Mouse (Mus musculus) liver, embryonic 12.5 days (tissue): ENCODE results near the gene Mrps10. TPM values are rescaled to one million over a fixed set of nuclear protein-coding genes. Genes with fewer than 3 reads are reported as not detected.
"Not testable (repeated sequence)": the region's sequence is repeated elsewhere in the genome, so short reads cannot be mapped to it uniquely, and the experiment has no call there.

ENCODE experiments used
- ATAC-seq: fragments of 200-750 bp; cut with Nextera tagmentation; 2 replicates; pipeline ENCODE4 v1.8.0; 2017; ENCODE audit warnings: moderate number of reproducible peaks, mild to moderate bottlenecking, moderate library complexity
- H3K27ac ChIP-seq: fragments of 300-500 bp; sonication (generic); 2 replicates; pipeline ENCODE4 v1.5.1; 2016; ENCODE audit warnings: mild to moderate bottlenecking
- H3K27me3 ChIP-seq: fragments of 300-500 bp; sonication (generic); replicated peaks from 2 replicates; pipeline ENCODE4 v1.6.1; 2016; ENCODE audit warnings: mild to moderate bottlenecking, moderate library complexity
- H3K36me3 ChIP-seq: fragments of 300-500 bp; sonication (generic); 2 replicates; pipeline ENCODE4 v1.6.1; 2016; ENCODE audit warnings: mild to moderate bottlenecking, moderate library complexity
- H3K4me1 ChIP-seq: fragments of 300-500 bp; sonication (generic); 2 replicates; pipeline ENCODE4 v1.6.1; 2016
- H3K4me2 ChIP-seq: fragments of 300-500 bp; sonication (generic); 2 replicates; pipeline ENCODE4 v1.6.1; 2016; ENCODE audit warnings: mild to moderate bottlenecking, moderate library complexity
- H3K4me3 ChIP-seq: fragments of 300-500 bp; sonication (generic); 2 replicates; pipeline ENCODE4 v1.5.1; 2016; ENCODE audit warnings: mild to moderate bottlenecking, moderate library complexity
- H3K9ac ChIP-seq: fragments of 300-500 bp; sonication (generic); 2 replicates; pipeline ENCODE4 v1.6.1; 2016; ENCODE audit warnings: mild to moderate bottlenecking, moderate library complexity
- H3K9me3 ChIP-seq: fragments of 300-500 bp; sonication (generic); replicated peaks from 2 replicates; pipeline ENCODE4 v1.6.1; 2016; ENCODE audit warnings: mild to moderate bottlenecking, moderate library complexity
- WGBS: fragments of 180-500 bp; shearing (Covaris S2); methylation state at CpG from one replicate; pipeline ENCODE4 v1.1.7; 2016; ENCODE audit not compliant: insufficient replicate concordance; 5-methylcytosine and 5-hydroxymethylcytosine counted together
- polyA plus RNA-seq: library from polyadenylated mRNA; unstranded; fragments of >200 nt; fragmentation: Nextera tagmentation; extraction: Ambion mirVana; gene quantifications from 2 replicates; pipeline ENCODE4 v1.2.1, GENCODE M21; 2016

Mrps10 gene
- polyA plus RNA-seq, 1 experiment from 2014 or later, result 70.4 TPM

DNA sequence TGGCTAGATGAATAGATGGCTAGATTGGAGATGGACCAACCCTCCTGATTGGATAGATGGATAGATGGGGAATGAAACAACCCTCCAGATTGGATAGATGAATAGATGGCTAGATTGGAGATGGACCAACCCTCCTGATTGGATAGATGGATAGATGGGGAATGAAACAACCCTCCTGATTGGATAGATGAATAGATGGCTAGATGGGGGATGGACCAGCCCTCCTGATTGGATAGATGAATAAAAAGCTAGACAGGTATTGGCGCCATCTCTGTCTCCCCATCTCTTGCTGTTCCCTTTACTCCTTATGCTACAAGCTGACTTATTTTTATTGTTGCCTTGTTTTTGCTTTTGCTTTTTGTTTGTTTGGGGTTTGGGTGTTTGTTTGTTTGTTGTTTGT lies 53.9 kb downstream of the Mrps10 start:
- H3K27ac ChIP-seq, H3K4me1 ChIP-seq, ATAC-seq, H3K9ac ChIP-seq, H3K36me3 ChIP-seq, H3K9me3 ChIP-seq, H3K4me2 ChIP-seq, H3K4me3 ChIP-seq: not testable (repeated sequence)
- 0 out of 2 replicates have a peak, but pooled peaks cover 14% of the 10 kb centered on the region for H3K27me3 ChIP-seq
- WGBS, result 74% methylated on average over 1 of the region's 1 CpGs

- no peaks in the 10 kb centered on the region for H3K9me3 ChIP-seq
- H3K27ac ChIP-seq, result no peak overlapping the region
- H3K4me1 ChIP-seq, result peaks cover 6% of the 10 kb centered on the region
- no peak overlapping the region for H3K4me2 ChIP-seq
- no peak for ATAC-seq
- H3K9ac ChIP-seq, result no peak overlapping the region
- WGBS, result 61% methylated on average over 6 of the region's 6 CpGs
- H3K4me3 ChIP-seq, result no peak overlapping the region
- H3K36me3 ChIP-seq, result no peaks in the 10 kb centered on the region
- peaks cover 26% of the 10 kb centered on the region for H3K27me3 ChIP-seq
Observed at GRCm38 (mm10) chr17:47424186-47424585, 55.5 kb downstream of the Mrps10 start.

GRCm38 (mm10) chr17:47427316-47427715 lies 58.6 kb downstream of the Mrps10 start:
- Histone ChIP-seq H3K27ac (no peak overlapping the region), H3K4me1 (peaks cover 7% of the 10 kb centered on the region), H3K27me3 (peaks cover 26% of the 10 kb centered on the region), H3K4me3 (no peak overlapping the region), H3K4me2 (no peak overlapping the region), H3K9ac (no peak overlapping the region), H3K36me3 (no peaks in the 10 kb centered on the region), H3K9me3 (no peaks in the 10 kb centered on the region)
- 55% methylated on average over 6 of the region's 6 CpGs for WGBS
- no peak for ATAC-seq

- WGBS, result 14% methylated on average over 8 of the region's 8 CpGs
- no peak overlapping the region for H3K9ac ChIP-seq
- H3K36me3 ChIP-seq, result no peaks in the 10 kb centered on the region
- ATAC-seq, result peak; percentile 16; the same call in 1 of the 2 replicates
- peaks cover 26% of the 10 kb centered on the region for H3K27me3 ChIP-seq
- H3K4me3 ChIP-seq, result no peak overlapping the region
- H3K9me3 ChIP-seq, result no peaks in the 10 kb centered on the region
- H3K4me1 ChIP-seq, result peaks cover 18% of the 10 kb centered on the region
- peak overlapping the region; percentile 9; the same call in 1 of the 2 replicates for H3K4me2 ChIP-seq
- no peak overlapping the region for H3K27ac ChIP-seq
Observed at GRCm38 (mm10) chr17:47428831-47429304, 60.2 kb downstream of the Mrps10 start.

DNA sequence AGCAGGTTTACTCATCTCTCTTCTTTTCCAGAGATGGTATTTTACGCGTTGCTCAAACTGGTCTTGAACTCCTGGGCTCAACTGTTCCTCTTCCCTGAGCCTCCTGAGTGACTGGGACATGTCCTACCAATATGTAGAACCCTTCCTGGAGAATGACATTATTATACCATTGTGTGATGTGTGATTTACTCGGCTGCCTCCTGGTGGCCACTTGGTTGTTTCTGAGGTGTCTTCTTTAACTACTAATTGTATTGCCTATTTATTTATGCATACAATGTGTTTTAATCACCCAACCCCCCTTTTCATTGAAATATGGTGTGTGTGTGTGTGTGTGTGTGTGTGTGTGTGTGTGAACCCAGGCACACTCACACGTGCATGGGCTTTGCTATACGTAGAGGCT lies 62.1 kb downstream of the Mrps10 start:
- Histone ChIP-seq H3K27me3 (peaks cover 32% of the 10 kb centered on the region), H3K27ac (no peak overlapping the region), H3K9me3 (no peaks in the 10 kb centered on the region), H3K36me3 (no peaks in the 10 kb centered on the region), H3K9ac (no peak overlapping the region), H3K4me3 (no peak overlapping the region), H3K4me2 (no peak overlapping the region), H3K4me1 (peaks cover 18% of the 10 kb centered on the region)
- WGBS, result 62% methylated on average over 5 of the region's 5 CpGs
- no peak for ATAC-seq

Other genes starting within 250 kb of the Mrps10 start
- 0.48 and 0.56 TPM in 2 replicates for gene Guca1b, start 16.5 kb downstream of the Mrps10 start, polyA plus RNA-seq
- 0.97 and 1.4 TPM in 2 replicates for gene Guca1a, start 31.7 kb downstream of the Mrps10 start, polyA plus RNA-seq
- gene AI661453, start 67.7 kb downstream of the Mrps10 start, polyA plus RNA-seq, result 0.10 and 0.31 TPM in 2 replicates
- 0.62 and 0.66 TPM in 2 replicates for gene 1700001C19Rik, start 68.5 kb downstream of the Mrps10 start, polyA plus RNA-seq
- 17.6 and 18.0 TPM in 2 replicates for gene Taf8, start 133.4 kb downstream of the Mrps10 start, polyA plus RNA-seq
- gene Ccnd3, start 136.2 kb downstream of the Mrps10 start, polyA plus RNA-seq, result 546 and 555 TPM in 2 replicates
- 34.6 and 35.2 TPM in 2 replicates for gene Bysl, start 242.6 kb downstream of the Mrps10 start, polyA plus RNA-seq
- gene Med20, start 242.7 kb downstream of the Mrps10 start, polyA plus RNA-seq, result 31.2 and 32.6 TPM in 2 replicates
- gene Gm20517, start 242.7 kb downstream of the Mrps10 start, polyA plus RNA-seq, result 2.3 and 2.7 TPM in 2 replicates